Mouse (Mus musculus) heart, embryonic 10.5 days (tissue): Measurements from ENCODE around the gene Hint2. TPM values are rescaled to one million over a fixed set of nuclear protein-coding genes. Genes with fewer than 3 reads are reported as not detected.
A peak's percentile ranks its signal among the peaks of the same experiment; 100 is the strongest.

Experiments used
- DNase-seq: peaks from one replicate; pipeline ENCODE4 v3.0.0-alpha.2; 2017; ENCODE audit warnings: low spot score
- H3K27ac ChIP-seq: fragments of 300-500 bp; sonication (generic); 2 replicates; pipeline ENCODE4 v1.5.1; 2016; ENCODE audit warnings: mild to moderate bottlenecking
- H3K27me3 ChIP-seq: fragments of 300-500 bp; sonication (generic); 2 replicates; pipeline ENCODE4 v1.6.1; 2016; ENCODE audit warnings: mild to moderate bottlenecking; ENCODE audit not compliant: poor library complexity, insufficient read depth, severe bottlenecking
- H3K36me3 ChIP-seq: fragments of 300-500 bp; sonication (generic); 2 replicates; pipeline ENCODE4 v1.6.1; 2016; ENCODE audit warnings: mild to moderate bottlenecking, moderate library complexity
- H3K4me1 ChIP-seq: fragments of 300-500 bp; sonication (generic); 2 replicates; pipeline ENCODE4 v1.6.1; 2016; ENCODE audit warnings: mild to moderate bottlenecking
- H3K4me3 ChIP-seq: fragments of 300-500 bp; sonication (generic); 2 replicates; pipeline ENCODE4 v1.5.1; 2016; ENCODE audit warnings: mild to moderate bottlenecking, moderate library complexity
- H3K9me3 ChIP-seq: fragments of 300-500 bp; sonication (generic); 2 replicates; pipeline ENCODE4 v1.6.1; 2016; ENCODE audit warnings: mild to moderate bottlenecking, moderate library complexity
- WGBS: fragments of 180-500 bp; shearing (Covaris S2); methylation state at CpG from one replicate; pipeline ENCODE4 v1.1.7; 2016; 5-methylcytosine and 5-hydroxymethylcytosine counted together
- microRNA-seq: library from miRNA; unstranded; fragments of <30 nt; microRNA quantifications from one replicate; pipeline ENCODE4, GENCODE M21; 2017
- polyA plus RNA-seq: library from polyadenylated mRNA; unstranded; fragments of >200 nt; fragmentation: Nextera tagmentation; extraction: Ambion mirVana; gene quantifications from 2 replicates; pipeline ENCODE4 v1.2.1, GENCODE M21; 2016

Gene Hint2
- polyA plus RNA-seq, 1 experiment from 2014 or later, result 101 TPM

GRCm38 (mm10) chr4:43629106-43629817 is 27.0 kb downstream of the Hint2 start:
- Histone ChIP-seq H3K4me3 (no peak overlapping the region), H3K27ac (no peak overlapping the region), H3K9me3 (peaks cover 9% of the 10 kb centered on the region), H3K27me3 (peaks cover 23% of the 10 kb centered on the region), H3K4me1 (peaks cover 29% of the 10 kb centered on the region), H3K36me3 (no peaks in the 10 kb centered on the region)
- DNase-seq, result peak; percentile 72
- 37% methylated on average over 20 of the region's 20 CpGs for WGBS

- WGBS, result 79% methylated on average over 4 of the region's 4 CpGs
- Histone ChIP-seq H3K4me3 (no peak overlapping the region), H3K36me3 (no peaks in the 10 kb centered on the region), H3K27ac (no peak overlapping the region), H3K4me1 (no peaks in the 10 kb centered on the region), H3K9me3 (peaks cover 4% of the 10 kb centered on the region), H3K27me3 (no peaks in the 10 kb centered on the region)
- peak; percentile 66 for DNase-seq
Observed at GRCm38 (mm10) chr4:43620146-43620778, 36.0 kb downstream of the Hint2 start.

GRCm38 (mm10) chr4:43613060-43613730 is 43.1 kb downstream of the Hint2 start:
- Histone ChIP-seq H3K27ac (no peak overlapping the region), H3K9me3 (no peaks in the 10 kb centered on the region), H3K4me1 (no peaks in the 10 kb centered on the region), H3K4me3 (no peak overlapping the region), H3K27me3 (no peaks in the 10 kb centered on the region), H3K36me3 (no peaks in the 10 kb centered on the region)
- DNase-seq, result no peak
- 64% methylated on average over 3 of the region's 3 CpGs for WGBS

- no peak for DNase-seq
- Histone ChIP-seq H3K4me3 (no peak overlapping the region), H3K27me3 (no peaks in the 10 kb centered on the region), H3K36me3 (no peaks in the 10 kb centered on the region), H3K4me1 (no peaks in the 10 kb centered on the region), H3K9me3 (no peaks in the 10 kb centered on the region), H3K27ac (no peak overlapping the region)
- 47% methylated on average over 10 of the region's 10 CpGs for WGBS
Observed at GRCm38 (mm10) chr4:43612534-43612933, 43.7 kb downstream of the Hint2 start.

GRCm38 (mm10) chr4:43604751-43605685 is 51.2 kb downstream of the Hint2 start:
- Histone ChIP-seq H3K36me3 (no peaks in the 10 kb centered on the region), H3K27me3 (no peaks in the 10 kb centered on the region), H3K27ac (no peak overlapping the region), H3K4me1 (peaks cover 10% of the 10 kb centered on the region), H3K9me3 (no peaks in the 10 kb centered on the region), H3K4me3 (no peak overlapping the region)
- WGBS, result 52% methylated on average over 9 of the region's 9 CpGs
- DNase-seq, result no peak

Small RNA genes lying within 50 kb of the gene (microRNA-seq; reads per million reads assigned to microRNA genes)
- gene Gm25262, result not detected

Other genes starting within 250 kb of the Hint2 start
- not detected in 2 replicates for gene Fam166b, start 227.3 kb downstream of the Hint2 start, polyA plus RNA-seq
- gene Tesk1, start 214.5 kb downstream of the Hint2 start, polyA plus RNA-seq, result 5.0 and 6.3 TPM in 2 replicates
- gene Cd72, start 201.8 kb downstream of the Hint2 start, polyA plus RNA-seq, result 0.70 and 1.4 TPM in 2 replicates
- not detected in 2 replicates for gene Sit1, start 172.7 kb downstream of the Hint2 start, polyA plus RNA-seq
- 67.2 and 71.7 TPM in 2 replicates for gene Ccdc107, start 163.6 kb downstream of the Hint2 start, polyA plus RNA-seq
- gene Arhgef39, start 156.8 kb downstream of the Hint2 start, polyA plus RNA-seq, result 39.9 and 40.1 TPM in 2 replicates
- 1.4 and 1.7 TPM in 2 replicates for gene Car9, start 149.5 kb downstream of the Hint2 start, polyA plus RNA-seq
- gene Tpm2, start 132.7 kb downstream of the Hint2 start, polyA plus RNA-seq, result 135 and 142 TPM in 2 replicates
- 63.8 and 68.8 TPM in 2 replicates for gene Creb3, start 94.1 kb downstream of the Hint2 start, polyA plus RNA-seq
- gene Tln1, start 93.8 kb downstream of the Hint2 start, polyA plus RNA-seq, result 82.7 and 99.6 TPM in 2 replicates
- gene Rgp1, start 77.8 kb downstream of the Hint2 start, polyA plus RNA-seq, result 20.9 and 29.7 TPM in 2 replicates
- gene Gba2, start 77.6 kb downstream of the Hint2 start, polyA plus RNA-seq, result 22.8 and 27.6 TPM in 2 replicates
- gene Msmp, start 72.0 kb downstream of the Hint2 start, polyA plus RNA-seq, result 1.6 and 1.8 TPM in 2 replicates
- gene Npr2, start 24.5 kb downstream of the Hint2 start, polyA plus RNA-seq, result 5.5 and 5.6 TPM in 2 replicates
- 0.63 and 2.0 TPM in 2 replicates for gene Spag8, start 2.9 kb downstream of the Hint2 start, polyA plus RNA-seq
- 2.7 and 3.3 TPM in 2 replicates for gene Tmem8b, start 12.5 kb upstream of the Hint2 start, polyA plus RNA-seq
- gene Fam221b, start 12.7 kb upstream of the Hint2 start, polyA plus RNA-seq, result 1.7 and 1.9 TPM in 2 replicates
- gene Olfr70, start 44.3 kb upstream of the Hint2 start, polyA plus RNA-seq, result not detected in 2 replicates
- not detected in 2 replicates for gene Olfr71, start 53.8 kb upstream of the Hint2 start, polyA plus RNA-seq
- gene Hrct1, start 70.7 kb upstream of the Hint2 start, polyA plus RNA-seq, result 0.53 and 0.92 TPM in 2 replicates
- 0.16 and 0.23 TPM in 2 replicates for gene Spaar, start 73.6 kb upstream of the Hint2 start, polyA plus RNA-seq
- gene Olfr159, start 114.5 kb upstream of the Hint2 start, polyA plus RNA-seq, result not detected in 2 replicates
- not detected in 2 replicates for gene Olfr156, start 167.4 kb upstream of the Hint2 start, polyA plus RNA-seq
- 0.10 TPM in 1 of 2 replicates, not detected in the other for gene Olfr157, start 183.7 kb upstream of the Hint2 start, polyA plus RNA-seq
- gene Olfr155, start 195.1 kb upstream of the Hint2 start, polyA plus RNA-seq, result not detected in 2 replicates
- gene Reck, start 219.1 kb upstream of the Hint2 start, polyA plus RNA-seq, result 11.0 and 17.4 TPM in 2 replicates